Mouse (Mus musculus) kidney, adult 18-20 months (tissue): ENCODE measurements around the gene Fancm.
"Not testable (repeated sequence)": the region's sequence is repeated elsewhere in the genome, so short reads cannot be mapped to it uniquely, and the experiment has no call there.

Experiments used
- DNase-seq: peaks from one replicate; pipeline ENCODE4 v3.0.0; 2021

Fancm gene

GRCm38 (mm10) chr12:65075085-65075732 is at the start of gene Fancm:
Gene Fancm, plus strand, starts transcription at chr12:65075603.
- DNase-seq = peak; percentile 91

- no peak for DNase-seq
Measured at GRCm38 (mm10) chr12:65035839-65036189, 39.6 kb upstream of the Fancm start.

- DNase-seq = peak; percentile 94
Measured at GRCm38 (mm10) chr12:65036190-65036870, 39.1 kb upstream of the Fancm start, which contains the start of gene Prpf39. Gene Prpf39, plus strand, starts transcription at chr12:65036333.

GRCm38 (mm10) chr12:65036892-65037545 is 38.4 kb upstream of the Fancm start:
- no peak for DNase-seq

- no peak for DNase-seq
Measured at GRCm38 (mm10) chr12:65037546-65037937, 37.9 kb upstream of the Fancm start.

- DNase-seq = no peak
Measured at GRCm38 (mm10) chr12:65048799-65049198, 26.6 kb upstream of the Fancm start.

GRCm38 (mm10) chr12:65058203-65058602 is 17.2 kb upstream of the Fancm start:
- no peak for DNase-seq

GRCm38 (mm10) chr12:65061082-65061481 is 14.3 kb upstream of the Fancm start:
- DNase-seq = no peak

GRCm38 (mm10) chr12:65065241-65065640 is 10.2 kb upstream of the Fancm start:
- no peak for DNase-seq

- no peak for DNase-seq
Measured at GRCm38 (mm10) chr12:65066234-65066633, 9.2 kb upstream of the Fancm start.

GRCm38 (mm10) chr12:65068409-65068808 is 7.0 kb upstream of the Fancm start:
- DNase-seq = no peak

- DNase-seq = no peak
Measured at GRCm38 (mm10) chr12:65072911-65073610, 2.3 kb upstream of the Fancm start.

- DNase-seq = peak; percentile 99
Measured at GRCm38 (mm10) chr12:65073611-65074178, 1.7 kb upstream of the Fancm start, which contains the start of gene Fkbp3. Gene Fkbp3, minus strand, starts transcription at chr12:65074007.

GRCm38 (mm10) chr12:65074651-65075050 is 752 bp upstream of the Fancm start:
- no peak for DNase-seq

- DNase-seq = no peak
Measured at GRCm38 (mm10) chr12:65075733-65076310, 419 bp downstream of the Fancm start.

- DNase-seq = no peak
Measured at GRCm38 (mm10) chr12:65076906-65077305, 1.5 kb downstream of the Fancm start.

GRCm38 (mm10) chr12:65108746-65109145 is 33.3 kb downstream of the Fancm start:
- DNase-seq = no peak

- no peak for DNase-seq
Measured at GRCm38 (mm10) chr12:65111503-65111902, 36.1 kb downstream of the Fancm start.

- no peak for DNase-seq
Measured at GRCm38 (mm10) chr12:65112811-65113210, 37.4 kb downstream of the Fancm start.

GRCm38 (mm10) chr12:65113925-65114324 is 38.5 kb downstream of the Fancm start:
- no peak for DNase-seq

GRCm38 (mm10) chr12:65114978-65115377 is 39.6 kb downstream of the Fancm start:
- DNase-seq = not testable (repeated sequence)

- DNase-seq = no peak
Measured at GRCm38 (mm10) chr12:65118968-65119367, 43.6 kb downstream of the Fancm start.

GRCm38 (mm10) chr12:65119451-65119850 is 44.0 kb downstream of the Fancm start:
- DNase-seq = no peak
